Mouse (Mus musculus) activated CD4-positive, CD25-positive, alpha-beta regulatory T cell, adult 4 months (primary cell): ENCODE results near the gene Nrxn3. TPM values are rescaled to one million over a fixed set of nuclear protein-coding genes. Genes with fewer than 3 reads are reported as not detected.

Source experiments
- ATAC-seq: one replicate; pipeline ENCODE4 v1.8.0; 2017
- polyA plus RNA-seq, 2 experiments: library from polyadenylated mRNA; unstranded; fragments of 100-300 nt; shearing (Covaris generic); gene quantifications; one replicate each; pipeline ENCODE4 v1.2.1; 2017

Nrxn3 gene
- polyA plus RNA-seq, 2 experiments from 2014 or later = 0.08 TPM; not detected in 1

DNA sequence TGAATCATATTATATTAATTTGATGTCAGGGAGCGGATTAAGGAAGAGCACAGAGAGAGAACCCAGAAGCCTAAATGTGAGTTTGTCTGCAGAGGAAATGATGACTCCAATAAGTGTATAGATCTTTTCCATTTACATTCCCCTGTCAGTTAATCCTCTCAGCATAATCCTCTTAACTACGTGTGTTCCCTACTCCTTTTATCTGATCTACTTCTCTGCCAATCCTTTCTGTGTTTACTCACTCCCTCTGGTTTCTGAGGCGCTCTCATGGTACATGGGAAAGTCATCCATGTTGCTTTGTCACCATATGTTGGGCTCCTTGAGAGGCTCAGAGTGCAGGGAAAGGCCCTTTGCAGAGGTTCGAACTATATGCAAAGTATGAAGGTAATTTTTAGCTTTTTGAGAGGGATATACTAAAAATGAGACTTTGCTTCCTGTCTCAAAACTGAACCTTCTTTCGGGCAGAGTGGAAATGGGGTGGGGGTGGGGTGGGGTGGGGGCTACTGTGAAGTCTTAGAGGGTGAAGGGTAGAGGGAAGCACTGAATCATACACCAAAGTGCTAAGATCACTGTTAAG is 350.6 kb downstream of the Nrxn3 start:
- ATAC-seq = no peak

- no peak for ATAC-seq
These were observed 352.0 kb downstream of the Nrxn3 start for GRCm38 (mm10) chr12:89074551-89075295.

DNA sequence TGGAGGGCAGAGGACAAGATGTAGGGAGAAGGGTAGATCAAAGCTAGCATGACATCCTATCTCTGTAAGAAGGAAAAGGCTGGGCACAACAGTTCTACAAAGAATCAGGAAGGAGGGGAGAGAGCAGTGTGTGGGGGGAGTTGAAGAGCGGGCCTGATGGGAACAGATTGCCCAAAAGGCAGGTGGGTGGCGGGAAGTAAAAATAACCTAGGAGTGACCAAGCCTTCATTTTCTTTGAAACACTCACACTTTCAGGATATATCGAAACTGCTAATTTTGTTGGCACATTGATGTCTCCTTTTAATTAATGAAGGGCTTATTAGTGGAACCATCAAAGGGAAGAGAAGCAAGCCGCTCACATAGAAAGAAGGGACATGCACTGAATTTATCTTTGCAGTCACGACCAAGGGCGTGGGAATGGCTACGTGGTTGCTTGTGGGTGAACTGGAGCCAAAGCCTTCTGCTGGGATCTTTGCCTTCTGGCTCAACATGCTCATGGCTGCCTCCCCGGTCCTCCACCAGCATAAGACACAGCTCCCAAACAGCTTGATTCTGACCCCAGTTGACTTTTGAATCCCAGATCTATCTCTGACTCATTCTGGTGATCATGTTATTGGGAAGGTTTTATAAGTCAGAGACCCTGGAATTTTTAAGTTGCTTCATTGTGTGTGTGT is 371.3 kb downstream of the Nrxn3 start:
- no peak for ATAC-seq

DNA sequence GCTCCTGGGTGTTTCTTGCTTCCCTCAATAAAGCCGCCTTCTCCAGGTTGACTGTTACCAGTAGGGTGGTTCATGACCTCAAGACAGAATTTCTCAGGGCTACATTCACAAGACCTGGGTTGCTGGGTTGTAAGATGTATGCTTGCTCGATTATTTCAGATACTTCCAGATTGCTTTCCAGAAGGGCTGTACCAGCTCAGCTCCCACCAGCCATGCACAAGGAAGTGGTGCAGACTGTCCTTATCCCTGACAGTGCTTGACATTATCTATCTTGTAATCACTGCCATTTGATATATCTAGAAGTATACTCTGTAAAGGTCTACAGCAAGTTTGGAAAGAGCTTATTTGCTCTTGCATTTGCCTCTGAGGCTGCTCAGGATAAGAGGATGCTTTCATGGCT is 374.9 kb downstream of the Nrxn3 start:
- ATAC-seq = no peak

DNA sequence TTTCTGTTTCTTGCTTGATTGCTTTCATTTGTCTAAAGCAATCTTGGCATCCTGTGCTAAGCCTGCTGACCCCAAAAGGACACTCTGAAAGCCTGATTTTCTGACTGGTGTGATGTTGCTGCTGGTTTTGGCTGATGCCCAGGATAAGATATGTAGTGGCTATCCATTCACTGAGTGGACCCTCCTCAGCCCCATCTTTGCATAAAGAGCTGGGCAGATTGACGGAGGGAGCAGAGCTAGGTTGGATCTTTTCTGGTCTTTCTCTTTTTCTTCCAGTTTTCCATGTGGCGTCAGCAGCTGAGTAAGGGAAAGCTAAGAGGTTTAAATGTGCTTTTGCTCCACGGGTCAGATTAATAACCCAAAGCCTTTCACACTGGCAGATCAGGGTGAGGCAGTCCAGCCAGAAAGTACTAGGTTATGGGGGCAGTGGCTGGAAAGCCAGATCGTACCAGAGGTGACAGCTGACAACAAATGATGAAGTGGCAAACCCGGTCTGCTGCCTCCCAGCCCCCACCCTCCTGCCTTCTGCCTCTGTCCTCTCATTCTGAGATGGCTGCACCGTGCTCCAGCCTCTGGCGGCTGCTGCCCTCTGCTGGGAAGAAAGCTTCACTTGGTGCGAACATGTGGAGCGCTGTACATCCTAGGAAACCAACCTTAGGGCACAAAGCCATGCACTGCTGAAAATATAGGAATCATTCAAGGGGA is 383.5 kb downstream of the Nrxn3 start:
- no peak for ATAC-seq

DNA sequence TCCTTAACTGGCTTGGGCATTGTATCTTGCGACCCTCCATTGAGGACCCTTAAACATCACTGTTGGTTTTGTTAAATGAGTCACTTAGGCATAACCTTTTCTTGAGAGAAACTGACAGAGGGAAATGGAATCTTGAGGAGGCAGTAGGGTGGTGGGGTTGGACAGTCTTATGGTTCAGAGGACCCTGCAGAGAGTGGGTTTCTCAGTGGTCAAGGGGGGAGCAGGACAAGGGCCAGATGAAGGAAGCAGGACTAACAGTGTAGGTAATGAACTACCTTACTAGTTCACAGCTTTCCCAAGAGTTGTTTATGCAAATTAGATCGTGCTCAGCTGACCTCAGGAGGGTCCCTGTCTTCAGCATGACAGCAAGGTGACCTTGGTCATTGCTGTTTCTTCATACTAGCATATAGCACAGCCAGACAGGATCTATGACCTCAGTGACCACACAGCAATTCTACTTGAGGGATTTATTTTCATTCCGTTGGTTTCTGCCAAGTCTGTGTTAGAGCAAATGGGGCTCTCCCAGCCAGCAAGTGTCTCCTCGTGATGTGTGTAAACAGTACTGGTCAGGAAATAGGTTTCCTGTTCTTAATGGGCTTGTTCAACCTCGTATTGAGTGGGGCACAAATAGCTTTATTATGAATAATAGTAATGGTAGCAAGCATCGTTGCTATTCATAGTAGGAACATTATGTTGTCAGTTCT is 384.4 kb downstream of the Nrxn3 start:
- ATAC-seq = no peak

DNA sequence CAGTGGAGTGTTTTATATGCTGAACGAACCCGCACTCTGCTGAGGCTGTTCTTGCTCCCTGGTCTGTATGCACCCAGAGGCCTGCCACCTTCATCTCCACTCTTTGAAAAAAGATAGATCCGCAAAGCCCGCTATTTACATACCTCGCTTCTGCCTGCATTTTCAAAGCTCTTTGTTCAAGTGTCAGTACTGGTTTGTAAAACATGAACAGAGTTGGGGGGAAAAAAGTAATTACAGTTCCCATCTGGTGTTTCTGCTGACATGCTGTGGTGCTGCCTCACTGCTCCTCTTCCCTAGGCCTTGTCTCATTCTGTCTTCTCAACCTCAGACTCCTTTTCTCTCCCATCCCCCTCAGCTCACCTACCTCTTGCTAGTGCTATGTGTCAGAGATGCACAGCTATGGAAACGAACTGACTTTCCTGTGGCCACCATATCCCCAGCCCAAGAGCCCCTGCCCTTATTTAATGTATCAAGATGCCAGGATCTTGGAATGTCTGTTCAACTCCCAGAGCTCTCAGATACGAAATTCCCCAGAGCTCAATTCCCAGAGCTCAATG is 387.2 kb downstream of the Nrxn3 start:
- ATAC-seq = no peak

GRCm38 (mm10) chr12:89128602-89129001 is 405.9 kb downstream of the Nrxn3 start:
- ATAC-seq = no peak

- ATAC-seq = no peak
These were observed 406.6 kb downstream of the Nrxn3 start for GRCm38 (mm10) chr12:89129139-89129907.

DNA sequence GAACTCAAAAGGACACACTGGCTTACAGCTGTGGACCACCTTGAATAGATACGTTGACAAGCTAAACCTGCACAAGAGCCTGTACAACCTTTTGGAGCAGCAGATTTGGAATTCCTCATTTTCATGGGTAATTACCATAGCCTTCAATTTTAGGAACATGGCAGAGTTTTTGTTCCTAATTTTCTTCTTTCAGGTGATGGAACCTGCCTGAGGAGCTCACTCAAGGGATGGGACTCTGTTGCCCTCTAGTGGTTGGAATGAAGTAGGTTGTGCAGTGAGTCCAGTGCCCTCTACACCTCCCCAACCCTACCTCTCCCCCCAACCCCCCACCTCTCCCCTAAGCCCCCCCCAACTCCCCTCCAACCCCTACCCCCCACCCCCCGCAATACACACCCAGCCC is 411.7 kb downstream of the Nrxn3 start:
- ATAC-seq = no peak

- ATAC-seq = no peak
These were observed 412.2 kb downstream of the Nrxn3 start for GRCm38 (mm10) chr12:89134774-89135307.

- no peak for ATAC-seq
These were observed 426.3 kb downstream of the Nrxn3 start for GRCm38 (mm10) chr12:89148974-89149411.

DNA sequence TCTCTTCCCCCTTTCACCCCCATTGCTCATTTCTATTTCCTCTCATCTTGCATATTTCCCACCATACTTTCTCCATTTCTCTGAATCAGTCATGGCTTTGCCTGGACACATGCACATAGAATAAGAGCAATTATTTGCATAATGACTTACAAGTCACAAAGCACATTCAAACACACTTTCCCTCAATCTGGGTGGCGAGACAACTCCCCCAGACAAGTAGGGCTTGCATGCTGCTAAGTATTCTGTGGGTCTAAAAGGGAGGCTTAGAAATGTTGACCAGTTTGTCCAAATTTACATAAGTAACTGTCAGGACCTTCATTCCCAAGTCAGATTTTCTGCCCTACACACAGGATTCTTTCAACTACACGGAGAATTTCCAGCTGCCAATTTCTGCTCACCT is 426.8 kb downstream of the Nrxn3 start:
- no peak for ATAC-seq

- ATAC-seq = no peak
These were observed 433.5 kb downstream of the Nrxn3 start for GRCm38 (mm10) chr12:89156086-89156757.

DNA sequence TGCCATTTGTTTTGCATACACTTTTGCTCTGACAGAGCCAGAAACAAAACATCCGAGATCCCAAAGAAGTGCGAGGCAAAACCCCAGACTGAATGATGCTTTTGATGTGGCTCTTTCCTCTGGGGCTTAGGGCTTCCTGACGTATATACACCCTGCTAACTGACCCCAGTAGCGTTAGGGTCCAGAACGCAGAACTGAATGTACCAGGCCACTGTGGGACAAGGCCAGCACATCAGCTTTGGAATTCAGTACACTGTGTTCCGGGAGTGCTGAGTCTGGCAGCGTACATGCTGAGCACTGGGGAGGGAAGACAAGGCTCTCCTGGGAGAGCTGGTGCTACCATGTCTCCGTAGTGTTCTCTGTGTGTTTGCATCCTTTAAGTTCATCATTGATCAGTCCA is 436.7 kb downstream of the Nrxn3 start:
- ATAC-seq = no peak

GRCm38 (mm10) chr12:89174306-89175159 is 451.9 kb downstream of the Nrxn3 start:
- ATAC-seq = no peak

DNA sequence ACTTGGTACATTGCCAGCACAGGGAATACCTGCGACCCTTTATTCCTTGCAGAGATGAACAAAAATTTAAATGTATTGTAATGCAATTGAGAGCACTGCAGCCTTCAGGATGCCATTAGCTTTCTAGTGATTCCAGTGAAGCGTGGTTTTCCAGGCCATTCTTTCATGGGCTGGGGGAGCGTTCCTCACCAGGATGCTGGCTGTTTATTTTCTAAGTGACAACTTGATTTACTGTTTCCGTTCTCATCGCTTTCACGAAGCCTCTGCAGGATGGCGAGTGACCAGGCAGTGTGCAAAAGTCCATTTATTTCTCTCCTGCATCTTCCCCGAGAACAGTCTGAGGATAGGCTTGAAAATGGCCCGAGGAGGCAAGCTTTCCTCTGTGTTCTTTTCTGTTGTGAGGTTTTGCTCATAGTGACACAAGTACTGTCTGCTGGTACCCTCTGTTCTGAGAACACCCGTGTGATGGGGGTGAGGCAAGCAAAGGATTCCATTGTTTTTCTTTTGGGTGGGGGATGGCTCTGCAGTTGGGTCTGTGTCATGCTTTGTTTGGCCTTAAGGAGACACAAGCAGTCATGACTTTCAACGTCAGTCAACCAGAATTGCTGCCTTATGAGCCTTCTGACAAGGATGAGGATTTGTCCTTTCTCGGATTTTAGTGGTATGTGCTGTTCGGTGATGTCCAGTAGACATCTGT is 457.4 kb downstream of the Nrxn3 start:
- no peak for ATAC-seq

- no peak for ATAC-seq
These were observed 458.5 kb downstream of the Nrxn3 start for GRCm38 (mm10) chr12:89181157-89181561.
